Mouse (Mus musculus): ENCODE measurements around the gene Itprid1. TPM values are rescaled to one million over a fixed set of nuclear protein-coding genes. Genes with fewer than 3 reads are reported as not detected.

Gene Itprid1
- polyA plus RNA-seq, 1 experiment from 2014 or later = 0.22 TPM

GRCm38 (mm10) chr6:55812353-55812752 lies 24.3 kb upstream of the Itprid1 start:
- Histone ChIP-seq H3K27ac (no peak overlapping the region), H3K27me3 (no peaks in the 10 kb centered on the region), H3K9me3 (no peaks in the 10 kb centered on the region), H3K4me3 (no peak overlapping the region), H3K36me3 (no peaks in the 10 kb centered on the region), H3K9ac (no peak overlapping the region), H3K4me2 (replicated peaks) (no peak overlapping the region), H3K4me1 (no peaks in the 10 kb centered on the region)
- WGBS = 69% methylated on average over 1 of the region's 1 CpGs
- ATAC-seq (ENCODE audit: low FRiP score, low read depth) = no peak

- no peaks in the 10 kb centered on the region for H3K4me1 ChIP-seq
- no peak overlapping the region for H3K9ac ChIP-seq
- H3K9me3 ChIP-seq = no peaks in the 10 kb centered on the region
- no peak overlapping the region; the same call in 1 of the 2 replicates for H3K27ac ChIP-seq
- no peaks in the 10 kb centered on the region for H3K36me3 ChIP-seq
- H3K27me3 ChIP-seq = no peaks in the 10 kb centered on the region
- no peak overlapping the region for H3K4me3 ChIP-seq
- ATAC-seq (ENCODE audit: low FRiP score, low read depth) = no peak
- no peak overlapping the region for H3K4me2 ChIP-seq (replicated peaks)
- 64% methylated on average over 12 of the region's 12 CpGs for WGBS
Measured at GRCm38 (mm10) chr6:55814184-55814926, 22.3 kb upstream of the Itprid1 start.

GRCm38 (mm10) chr6:55816911-55817310 lies 19.8 kb upstream of the Itprid1 start:
- H3K27me3 ChIP-seq = no peaks in the 10 kb centered on the region
- no peaks in the 10 kb centered on the region for H3K4me1 ChIP-seq
- no peaks in the 10 kb centered on the region for H3K9me3 ChIP-seq
- no peak for ATAC-seq (ENCODE audit: low FRiP score, low read depth)
- no peaks in the 10 kb centered on the region for H3K36me3 ChIP-seq
- 85% methylated on average over 5 of the region's 5 CpGs for WGBS
- no peak overlapping the region for H3K4me2 ChIP-seq (replicated peaks)
- no peak overlapping the region for H3K4me3 ChIP-seq
- no peak overlapping the region for H3K9ac ChIP-seq
- no peak overlapping the region for H3K27ac ChIP-seq

- no peak for ATAC-seq (ENCODE audit: low FRiP score, low read depth)
- no peak overlapping the region for H3K27ac ChIP-seq
- H3K9me3 ChIP-seq = no peaks in the 10 kb centered on the region
- H3K36me3 ChIP-seq = no peaks in the 10 kb centered on the region
- no peak overlapping the region for H3K4me2 ChIP-seq (replicated peaks)
- no peaks in the 10 kb centered on the region for H3K4me1 ChIP-seq
- 78% methylated on average over 6 of the region's 6 CpGs for WGBS
- no peak overlapping the region for H3K4me3 ChIP-seq
- H3K27me3 ChIP-seq = no peaks in the 10 kb centered on the region
- H3K9ac ChIP-seq = no peak overlapping the region
Measured at GRCm38 (mm10) chr6:55829722-55830121, 7.0 kb upstream of the Itprid1 start.

GRCm38 (mm10) chr6:55852589-55852988 lies 15.9 kb downstream of the Itprid1 start:
- no peak overlapping the region for H3K9ac ChIP-seq
- H3K4me3 ChIP-seq = no peak overlapping the region
- no peak overlapping the region for H3K27ac ChIP-seq
- H3K4me2 ChIP-seq (replicated peaks) = no peak overlapping the region
- H3K9me3 ChIP-seq = no peaks in the 10 kb centered on the region
- H3K27me3 ChIP-seq = no peaks in the 10 kb centered on the region
- H3K4me1 ChIP-seq = no peaks in the 10 kb centered on the region
- ATAC-seq (ENCODE audit: low FRiP score, low read depth) = no peak
- H3K36me3 ChIP-seq = no peaks in the 10 kb centered on the region

GRCm38 (mm10) chr6:55856085-55856484 lies 19.4 kb downstream of the Itprid1 start:
- H3K4me1 ChIP-seq = no peaks in the 10 kb centered on the region

GRCm38 (mm10) chr6:55865206-55865605 lies 28.5 kb downstream of the Itprid1 start:
- no peaks in the 10 kb centered on the region for H3K9me3 ChIP-seq
- no peak overlapping the region for H3K4me3 ChIP-seq
- H3K4me1 ChIP-seq = no peaks in the 10 kb centered on the region
- H3K36me3 ChIP-seq = no peaks in the 10 kb centered on the region
- H3K9ac ChIP-seq = no peak overlapping the region
- ATAC-seq (ENCODE audit: low FRiP score, low read depth) = no peak
- no peaks in the 10 kb centered on the region for H3K27me3 ChIP-seq
- no peak overlapping the region for H3K27ac ChIP-seq
- no peak overlapping the region for H3K4me2 ChIP-seq (replicated peaks)
- 73% methylated on average over 2 of the region's 2 CpGs for WGBS

More at GRCm38 (mm10) chr6:55856085-55856484, 19.4 kb downstream of the Itprid1 start:
- no peak overlapping the region for H3K9ac ChIP-seq
- H3K36me3 ChIP-seq = no peaks in the 10 kb centered on the region
- no peak overlapping the region for H3K27ac ChIP-seq
- 91% methylated on average over 4 of the region's 4 CpGs for WGBS
- H3K4me3 ChIP-seq = no peak overlapping the region
- no peaks in the 10 kb centered on the region for H3K27me3 ChIP-seq
- ATAC-seq (ENCODE audit: low FRiP score, low read depth) = no peak
- H3K4me2 ChIP-seq (replicated peaks) = no peak overlapping the region
- H3K9me3 ChIP-seq = no peaks in the 10 kb centered on the region

- no peak overlapping the region for H3K9ac ChIP-seq
- peaks cover 18% of the 10 kb centered on the region for H3K4me1 ChIP-seq
- H3K4me3 ChIP-seq = no peak overlapping the region
- no peak overlapping the region; the same call in 1 of the 2 replicates for H3K4me2 ChIP-seq (replicated peaks)
- WGBS = 41% methylated on average over 5 of the region's 5 CpGs
- no peak overlapping the region for H3K27ac ChIP-seq
- no peak for ATAC-seq (ENCODE audit: low FRiP score, low read depth)
- H3K9me3 ChIP-seq = no peaks in the 10 kb centered on the region
- no peaks in the 10 kb centered on the region for H3K36me3 ChIP-seq
- H3K27me3 ChIP-seq = no peaks in the 10 kb centered on the region
Measured at GRCm38 (mm10) chr6:55879356-55879960, 42.8 kb downstream of the Itprid1 start.

- Histone ChIP-seq H3K4me2 (replicated peaks) (no peak overlapping the region), H3K27ac (no peak overlapping the region), H3K27me3 (no peaks in the 10 kb centered on the region), H3K36me3 (no peaks in the 10 kb centered on the region), H3K9me3 (no peaks in the 10 kb centered on the region), H3K9ac (no peak overlapping the region), H3K4me3 (no peak overlapping the region), H3K4me1 (peaks cover 18% of the 10 kb centered on the region)
- ATAC-seq (ENCODE audit: low FRiP score, low read depth) = no peak
- 12% methylated on average over 3 of the region's 3 CpGs for whole genome bisulfite sequencing
Measured at GRCm38 (mm10) chr6:55880886-55881285, 44.2 kb downstream of the Itprid1 start.

GRCm38 (mm10) chr6:55887598-55887997 lies 50.9 kb downstream of the Itprid1 start:
- no peaks in the 10 kb centered on the region for H3K4me1 ChIP-seq
- no peaks in the 10 kb centered on the region for H3K9me3 ChIP-seq
- H3K4me2 ChIP-seq (replicated peaks) = no peak overlapping the region
- no peak for ATAC-seq (ENCODE audit: low FRiP score, low read depth)
- H3K36me3 ChIP-seq = no peaks in the 10 kb centered on the region
- WGBS = 84% methylated on average over 1 of the region's 1 CpGs
- no peaks in the 10 kb centered on the region for H3K27me3 ChIP-seq
- H3K4me3 ChIP-seq = no peak overlapping the region
- no peak overlapping the region for H3K27ac ChIP-seq
- H3K9ac ChIP-seq = no peak overlapping the region

GRCm38 (mm10) chr6:55901568-55902328 lies 65.1 kb downstream of the Itprid1 start:
- no peak overlapping the region for H3K4me2 ChIP-seq (replicated peaks)
- no peak for ATAC-seq (ENCODE audit: low FRiP score, low read depth)
- WGBS = 79% methylated on average over 5 of the region's 5 CpGs

GRCm38 (mm10) chr6:55902329-55902605 lies 65.6 kb downstream of the Itprid1 start:
- no peaks in the 10 kb centered on the region for H3K27me3 ChIP-seq
- H3K4me1 ChIP-seq = no peaks in the 10 kb centered on the region
- no peak overlapping the region for H3K4me2 ChIP-seq (replicated peaks)
- H3K9me3 ChIP-seq = no peaks in the 10 kb centered on the region
- no peak overlapping the region for H3K4me3 ChIP-seq
- H3K9ac ChIP-seq = no peak overlapping the region
- H3K27ac ChIP-seq = no peak overlapping the region
- WGBS = 33% methylated on average over 1 of the region's 1 CpGs
- H3K36me3 ChIP-seq = no peaks in the 10 kb centered on the region
- ATAC-seq (ENCODE audit: low FRiP score, low read depth) = no peak

More at GRCm38 (mm10) chr6:55901568-55902328, 65.1 kb downstream of the Itprid1 start:
- Histone ChIP-seq H3K4me1 (no peaks in the 10 kb centered on the region), H3K27me3 (no peaks in the 10 kb centered on the region), H3K4me3 (no peak overlapping the region), H3K9me3 (no peaks in the 10 kb centered on the region), H3K9ac (no peak overlapping the region), H3K27ac (no peak overlapping the region), H3K36me3 (no peaks in the 10 kb centered on the region)

All from limb, embryonic 13.5 days (tissue).